Mouse (Mus musculus): ENCODE measurements around the gene Kcnh5. TPM values are rescaled to one million over a fixed set of nuclear protein-coding genes. Genes with fewer than 3 reads are reported as not detected.

Kcnh5 gene
- 0.04 TPM for polyA plus RNA-seq (2014; fragmentation: Illumina TruSeq; extraction: RNeasy Lipid Tissue Mini Kit (QIAGEN cat#74804); ENCODE audit: low read depth, low replicate concordance)

GRCm38 (mm10) chr12:75176691-75177645 is at the start of gene Kcnh5:
Gene Kcnh5 (minus strand): TSS chr12:75177332.

Other genes with a start within 250 kb of the Kcnh5 start
- gene Rhoj, start 131.0 kb upstream of the Kcnh5 start, polyA plus RNA-seq (2014; fragmentation: Illumina TruSeq; extraction: RNeasy Lipid Tissue Mini Kit (QIAGEN cat#74804); ENCODE audit: low read depth, low replicate concordance): 2.7 TPM
- not detected for gene Gphb5, start 239.4 kb upstream of the Kcnh5 start, polyA plus RNA-seq (2014; fragmentation: Illumina TruSeq; extraction: RNeasy Lipid Tissue Mini Kit (QIAGEN cat#74804); ENCODE audit: low read depth, low replicate concordance)

All from testis, adult 10 weeks (tissue).